Mouse (Mus musculus) hindbrain, embryonic 11.5 days (tissue): ENCODE measurements around the gene Cutal. TPM values are rescaled to one million over a fixed set of nuclear protein-coding genes. Genes with fewer than 3 reads are reported as not detected.

Source experiments
- ATAC-seq: fragments of 200-750 bp; cut with Nextera tagmentation; 2 replicates; pipeline ENCODE4 v1.8.0; 2017; ENCODE audit warnings: mild to moderate bottlenecking, moderate TSS enrichment, moderate library complexity; ENCODE audit not compliant: low FRiP score
- DNase-seq: peaks from one replicate; pipeline ENCODE4 v3.0.0-alpha.2; 2015; ENCODE audit warnings: low spot score
- H3K27ac ChIP-seq: fragments of 300-500 bp; sonication (generic); 2 replicates; pipeline ENCODE4 v1.5.1; 2014; ENCODE audit warnings: mild to moderate bottlenecking, low read depth, low read length
- H3K27me3 ChIP-seq: fragments of 300-500 bp; sonication (generic); 2 replicates; pipeline ENCODE4 v1.6.1; 2014; ENCODE audit warnings: mild to moderate bottlenecking, low read length, moderate library complexity, mixed read lengths; ENCODE audit not compliant: control insufficient read depth, insufficient read depth
- H3K36me3 ChIP-seq: fragments of 300-500 bp; sonication (generic); 2 replicates; pipeline ENCODE4 v1.6.1; 2014; ENCODE audit warnings: mild to moderate bottlenecking, low read length, moderate library complexity, mixed read lengths; ENCODE audit not compliant: control insufficient read depth, insufficient read depth
- H3K4me1 ChIP-seq: fragments of 300-500 bp; sonication (generic); replicated peaks from 2 replicates; pipeline ENCODE4 v1.6.1; 2014; ENCODE audit warnings: low read length, mixed read lengths; ENCODE audit not compliant: control insufficient read depth, insufficient read depth
- H3K4me2 ChIP-seq: fragments of 300-500 bp; sonication (generic); replicated peaks from 2 replicates; pipeline ENCODE4 v1.6.1; 2014; ENCODE audit warnings: mild to moderate bottlenecking, low read depth, low read length
- H3K4me3 ChIP-seq: fragments of 300-500 bp; sonication (generic); 2 replicates; pipeline ENCODE4 v1.5.1; 2014; ENCODE audit warnings: low read depth, low read length
- H3K9ac ChIP-seq: fragments of 300-500 bp; sonication (generic); 2 replicates; pipeline ENCODE4 v1.6.1; 2014; ENCODE audit warnings: low read depth, low read length
- H3K9me3 ChIP-seq: fragments of 300-500 bp; sonication (generic); 2 replicates; pipeline ENCODE4 v1.6.1; 2016; ENCODE audit warnings: low read length; ENCODE audit not compliant: control insufficient read depth
- WGBS: fragments of 180-500 bp; shearing (Covaris S2); extraction: QIAGEN DNeasy Blood & Tissue Kit; methylation state at CpG from one replicate; pipeline ENCODE4 v1.1.7; 2014; 5-methylcytosine and 5-hydroxymethylcytosine counted together
- polyA plus RNA-seq: library from polyadenylated mRNA; unstranded; fragments of >200 nt; fragmentation: Nextera tagmentation; extraction: Ambion mirVana; gene quantifications from 2 replicates; pipeline ENCODE4 v1.2.1, GENCODE M21; 2014

Cutal gene
- polyA plus RNA-seq, 1 experiment from 2014 or later: not detected

GRCm38 (mm10) chr2:34904849-34905542, 30.8 kb downstream of the Cutal start:
- under 1% methylated on average over 34 of the region's 34 CpGs for WGBS
- DNase-seq: peak; percentile 98
- ATAC-seq: peak; percentile 97
- Histone ChIP-seq H3K27me3 (no peaks in the 10 kb centered on the region), H3K4me1 (no peaks in the 10 kb centered on the region; the same call in 1 of the 2 replicates), H3K27ac (no peak overlapping the region), H3K9ac (0 out of 2 replicates have a peak overlapping the region, but pooled peaks have one; percentile 7), H3K4me2 (peak overlapping the region; percentile 43), H3K36me3 (no peaks in the 10 kb centered on the region), H3K9me3 (no peaks in the 10 kb centered on the region), H3K4me3 (peak overlapping the region; percentile 22)

GRCm38 (mm10) chr2:34906426-34906825, 32.2 kb downstream of the Cutal start:
- no peaks in the 10 kb centered on the region for H3K9me3 ChIP-seq
- no peaks in the 10 kb centered on the region; the same call in 1 of the 2 replicates for H3K27me3 ChIP-seq
- no peak overlapping the region for H3K4me3 ChIP-seq
- no peaks in the 10 kb centered on the region; the same call in 1 of the 2 replicates for H3K4me1 ChIP-seq
- no peak overlapping the region for H3K4me2 ChIP-seq
- 63% methylated on average over 6 of the region's 6 CpGs for WGBS
- H3K9ac ChIP-seq: no peak overlapping the region
- H3K27ac ChIP-seq: no peak overlapping the region
- ATAC-seq: no peak
- DNase-seq: no peak
- H3K36me3 ChIP-seq: no peaks in the 10 kb centered on the region

DNA sequence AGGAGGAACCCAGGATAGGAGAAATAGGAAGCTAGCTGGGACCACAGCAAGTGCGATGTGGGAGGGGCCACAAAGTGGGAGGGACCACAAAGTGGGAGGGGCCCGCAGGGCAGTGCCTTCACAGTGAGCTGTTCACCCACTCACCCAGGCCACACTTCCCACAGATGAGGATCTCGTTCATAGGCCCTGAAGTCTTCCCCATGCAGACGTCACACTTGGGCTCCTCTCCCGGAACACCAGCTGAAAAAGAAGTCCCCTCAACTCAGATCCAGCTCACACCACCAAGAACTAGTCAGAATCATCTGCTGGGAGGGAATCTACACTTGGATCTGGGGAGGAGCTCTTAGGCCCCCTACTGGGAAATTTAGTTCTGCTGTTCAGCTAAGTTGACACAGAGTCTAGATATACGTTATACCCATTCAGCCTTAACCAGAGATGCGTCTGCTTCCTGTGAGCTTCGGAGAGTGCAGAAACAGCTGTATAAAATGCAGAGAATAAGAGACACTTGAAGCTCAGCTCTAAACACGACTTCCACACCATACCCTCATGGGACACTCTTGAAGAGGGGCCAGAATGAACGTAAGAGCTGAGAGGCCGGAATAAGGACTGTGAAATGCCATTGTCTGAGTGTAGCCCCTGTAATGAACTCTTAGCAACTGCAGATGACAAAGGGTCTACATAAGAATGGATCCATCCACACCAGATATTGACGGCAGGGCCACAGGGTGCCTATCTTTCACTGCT, 32.8 kb downstream of the Cutal start:
- no peaks in the 10 kb centered on the region; the same call in 1 of the 2 replicates for H3K4me1 ChIP-seq
- H3K36me3 ChIP-seq: no peaks in the 10 kb centered on the region
- H3K4me2 ChIP-seq: no peak overlapping the region
- 50% methylated on average over 12 of the region's 12 CpGs for WGBS
- ATAC-seq (no peak), DNase-seq (peak; percentile 11)
- no peaks in the 10 kb centered on the region for H3K9me3 ChIP-seq
- peaks cover 2% of the 10 kb centered on the region for H3K27me3 ChIP-seq
- no peak overlapping the region for H3K4me3 ChIP-seq
- no peak overlapping the region for H3K9ac ChIP-seq
- H3K27ac ChIP-seq: no peak overlapping the region

DNA sequence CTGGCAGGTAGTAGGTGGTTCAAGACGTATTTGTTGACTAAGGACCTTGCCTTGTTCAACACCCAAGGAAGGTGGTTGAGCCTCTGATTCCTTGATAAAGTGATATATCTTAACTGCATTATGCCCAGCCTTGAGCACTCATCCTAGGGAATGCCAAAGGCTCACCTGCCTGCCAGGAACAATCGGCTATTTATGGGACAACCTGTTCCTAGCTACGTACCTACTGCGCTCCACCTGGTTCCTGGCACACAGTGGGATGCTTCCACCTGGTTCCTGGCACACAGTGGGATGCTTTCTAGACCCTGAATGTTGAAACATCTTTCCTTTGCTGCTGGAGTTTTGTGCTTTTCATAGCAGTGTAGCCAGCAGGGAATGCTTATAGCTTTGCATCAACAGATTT, 35.5 kb downstream of the Cutal start:
- 88% methylated on average over 4 of the region's 4 CpGs for WGBS
- no peak overlapping the region for H3K4me2 ChIP-seq
- no peak overlapping the region for H3K4me3 ChIP-seq
- no peak overlapping the region for H3K27ac ChIP-seq
- H3K27me3 ChIP-seq: peaks cover 19% of the 10 kb centered on the region
- no peak for DNase-seq
- no peaks in the 10 kb centered on the region for H3K9me3 ChIP-seq
- peaks cover 2% of the 10 kb centered on the region; the same call in 1 of the 2 replicates for H3K4me1 ChIP-seq
- H3K36me3 ChIP-seq: no peaks in the 10 kb centered on the region
- ATAC-seq: no peak
- H3K9ac ChIP-seq: no peak overlapping the region

GRCm38 (mm10) chr2:34911871-34912270, 37.7 kb downstream of the Cutal start:
- Histone ChIP-seq H3K36me3 (no peaks in the 10 kb centered on the region), H3K9ac (no peak overlapping the region), H3K27ac (no peak overlapping the region), H3K4me1 (peaks cover 2% of the 10 kb centered on the region; the same call in 1 of the 2 replicates), H3K4me2 (no peak overlapping the region), H3K9me3 (no peaks in the 10 kb centered on the region), H3K27me3 (peaks cover 23% of the 10 kb centered on the region), H3K4me3 (no peak overlapping the region)
- 85% methylated on average over 5 of the region's 5 CpGs for WGBS
- no peak for DNase-seq
- ATAC-seq: no peak

DNA sequence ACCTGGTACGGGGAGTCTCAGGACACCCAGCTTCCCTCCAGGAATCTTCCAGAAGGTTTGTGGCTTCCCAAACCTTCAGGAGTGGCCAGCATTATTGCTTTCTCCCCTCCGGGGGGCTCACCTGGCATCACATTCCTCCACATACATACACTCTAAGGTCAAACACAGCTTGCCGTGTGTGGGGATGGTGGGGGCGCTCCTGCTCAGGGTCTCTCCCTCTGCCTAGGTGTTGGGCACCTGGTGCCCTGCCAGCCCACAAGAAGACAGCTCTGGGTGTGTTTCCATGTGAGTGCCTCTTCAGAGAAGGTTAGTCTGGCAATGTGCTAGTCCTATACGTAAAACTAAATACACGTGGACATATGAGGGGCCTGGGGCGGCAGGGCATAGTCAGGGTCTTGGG, 38.4 kb downstream of the Cutal start:
- Histone ChIP-seq H3K9ac (no peak overlapping the region), H3K36me3 (no peaks in the 10 kb centered on the region), H3K27ac (no peak overlapping the region), H3K9me3 (no peaks in the 10 kb centered on the region), H3K27me3 (peaks cover 23% of the 10 kb centered on the region), H3K4me2 (peak overlapping the region; percentile 95), H3K4me1 (peaks cover 2% of the 10 kb centered on the region; the same call in 1 of the 2 replicates), H3K4me3 (peak overlapping the region; percentile 57; the same call in 1 of the 2 replicates)
- ATAC-seq: no peak; the same call in 1 of the 2 replicates
- DNase-seq: no peak
- WGBS: 39% methylated on average over 7 of the region's 7 CpGs

DNA sequence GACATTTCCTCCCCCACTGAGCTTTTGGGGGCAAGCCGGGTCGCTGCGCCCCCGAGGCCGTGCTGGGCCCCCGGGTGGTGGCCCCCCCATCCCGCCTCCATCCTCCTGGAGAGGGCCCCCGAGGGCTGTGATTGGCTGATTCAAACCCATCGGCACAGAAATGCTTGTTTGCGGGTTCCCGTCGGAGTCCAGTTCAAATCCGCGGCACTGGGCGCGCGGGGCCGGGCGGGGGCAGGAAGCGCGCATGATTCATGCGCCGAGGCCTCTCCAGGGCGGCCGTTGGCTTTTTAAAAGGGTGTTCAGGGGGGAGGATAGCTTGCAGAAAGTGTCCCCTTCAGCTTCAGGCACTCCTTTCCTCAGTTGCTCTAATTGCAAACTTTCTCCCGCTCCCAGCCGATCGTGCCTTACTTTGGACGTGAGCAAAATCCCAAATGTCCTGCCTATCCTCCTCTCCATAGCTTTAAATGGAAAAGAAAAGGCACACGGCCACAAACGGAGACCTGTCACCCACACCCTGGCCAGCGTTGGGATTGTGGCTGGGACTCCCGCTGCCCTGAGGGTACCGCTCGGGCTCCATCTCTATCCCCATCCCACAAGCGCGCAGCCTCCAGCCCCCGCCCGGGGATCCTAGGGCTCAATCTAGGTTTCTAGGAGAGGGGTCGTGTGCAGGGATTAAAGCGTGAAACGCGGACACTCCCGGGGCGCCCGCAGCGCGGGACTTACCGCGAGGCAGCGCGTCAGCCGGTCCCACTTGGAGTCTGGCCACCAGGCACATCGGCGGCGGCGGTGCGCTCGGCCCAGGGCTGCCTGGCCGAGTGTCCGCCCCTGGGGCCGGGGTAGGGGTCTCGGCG, 39.2 kb downstream of the Cutal start, which contains the start of gene Phf19:
Phf19 (minus strand) TSS at position 809 of the 851 bp plus-strand sequence.
- Histone ChIP-seq H3K4me1 (peaks cover 2% of the 10 kb centered on the region; the same call in 1 of the 2 replicates), H3K27me3 (peaks cover 23% of the 10 kb centered on the region), H3K9me3 (no peaks in the 10 kb centered on the region), H3K4me3 (peak within 1 kb of the TSS; percentile 57), H3K4me2 (peak within 1 kb of the TSS; percentile 95), H3K9ac (peak within 1 kb of the TSS; percentile 51), H3K36me3 (no peaks in the 10 kb centered on the region), H3K27ac (no peak within 1 kb of the TSS)
- WGBS: under 1% methylated on average over 56 of the region's 64 CpGs
- ATAC-seq (peak; percentile 79), DNase-seq (peak; percentile 56)
